In genomic region chr16:13409530-13410163, GRCm38 (mm10) we compare ENCODE assay signal across 8 mouse cellular contexts.
DNase-seq lines count a peak whose midpoint lies in the region; ATAC-seq lines count a peak whose summit lies in the region.

No protein-coding gene starts in this region.

- no peak overlapping the region for H3K27ac ChIP-seq in hindbrain, embryonic 12.5 days
- no peak overlapping the region for H3K27ac ChIP-seq in neural tube, embryonic 13.5 days (replicated peaks)

- peaks cover 43% of the 10 kb centered on the region for H3K36me3 ChIP-seq in hindbrain, embryonic 12.5 days
- peaks cover 85% of the 10 kb centered on the region for H3K36me3 ChIP-seq in neural tube, embryonic 13.5 days

- no peak overlapping the region for H3K4me3 ChIP-seq in hindbrain, embryonic 12.5 days
- H3K4me3 ChIP-seq in neural tube, embryonic 13.5 days, result no peak overlapping the region

- no peaks in the 10 kb centered on the region for H3K4me1 ChIP-seq in hindbrain, embryonic 12.5 days
- H3K4me1 ChIP-seq in neural tube, embryonic 13.5 days (replicated peaks), result no peaks in the 10 kb centered on the region

- ATAC-seq in hindbrain, embryonic 12.5 days (ENCODE audit: low FRiP score), result peak; percentile 61; the same call in 1 of the 2 replicates
- peak; percentile 75 for ATAC-seq in neural tube, embryonic 13.5 days (ENCODE audit: low read depth)

- H3K4me2 ChIP-seq in hindbrain, embryonic 12.5 days (replicated peaks), result no peak overlapping the region
- no peak overlapping the region for H3K4me2 ChIP-seq in neural tube, embryonic 13.5 days

- DNase-seq in left cerebral cortex, postnatal 14 days (ENCODE audit: low spot score in 2 of 2), result peak; percentile 65 to 86
- no peak for DNase-seq in left cerebral cortex, adult 18-20 months (ENCODE audit: low spot score in 2 of 2)
- peak; percentile 75 for DNase-seq in MN1 (ENCODE audit: low spot score)
- peak; percentile 85 for DNase-seq in cerebellum, adult 9-10 months
- DNase-seq in left cerebral cortex, postnatal 4 days, result peak; percentile 17
- DNase-seq in right cerebral cortex, postnatal 14 days, result no peak

- no peak overlapping the region for H3K9ac ChIP-seq in hindbrain, embryonic 12.5 days
- H3K9ac ChIP-seq in neural tube, embryonic 13.5 days, result no peak overlapping the region

- intact Hi-C loops in left cerebral cortex, postnatal 14 days (cut with DNase I), result loop anchor here (1.0 kb wide), 1 partner anchor 249 kb away; no protein-coding TSS in a partner anchor
- intact Hi-C loops in left cerebral cortex, postnatal 4 days (cut with DNase I), result loop anchor here (5.0 to 10.0 kb wide), 3 partner anchors 247 to 285 kb away; no protein-coding TSS in a partner anchor

- 70% methylated on average over 4 of the region's 4 CpGs for WGBS in hindbrain, embryonic 12.5 days
- 79% methylated on average over 4 of the region's 4 CpGs for WGBS in neural tube, embryonic 13.5 days

- no peaks in the 10 kb centered on the region for H3K9me3 ChIP-seq in hindbrain, embryonic 12.5 days (replicated peaks)
- H3K9me3 ChIP-seq in neural tube, embryonic 13.5 days, result 0 out of 2 replicates have a peak, but pooled peaks cover 7% of the 10 kb centered on the region

- no peaks in the 10 kb centered on the region for H3K27me3 ChIP-seq in hindbrain, embryonic 12.5 days
- H3K27me3 ChIP-seq in neural tube, embryonic 13.5 days, result no peaks in the 10 kb centered on the region

Comparison
In these comparisons a context has a peak if more than half of its experiments do, and no peak if none do; other contexts are left out.
1. DNase-seq: peak in left cerebral cortex, postnatal 14 days (2 of 2), MN1 (single experiment), cerebellum, adult 9-10 months (single experiment) and left cerebral cortex, postnatal 4 days (single experiment); none in left cerebral cortex, adult 18-20 months (0 of 2) and right cerebral cortex, postnatal 14 days (single experiment).